Mouse (Mus musculus) left cerebral cortex, adult 9 months (tissue): ENCODE results near the gene Kcnt2.

Experiments used
- DNase-seq, 2 experiments: peaks; one replicate each; pipeline ENCODE4 v3.0.0; 2022; ENCODE audit warnings: low spot score in 2 of 2

Gene Kcnt2

GRCm38 (mm10) chr1:140373532-140373931 is 127.6 kb downstream of the Kcnt2 start:
- DNase-seq = no peak

GRCm38 (mm10) chr1:140378791-140379190 is 132.8 kb downstream of the Kcnt2 start:
- no peak for DNase-seq

GRCm38 (mm10) chr1:140379526-140379925 is 133.6 kb downstream of the Kcnt2 start:
- no peak for DNase-seq

- no peak for DNase-seq
Observed at GRCm38 (mm10) chr1:140381093-140381492, 135.1 kb downstream of the Kcnt2 start.

- DNase-seq = no peak
Observed at GRCm38 (mm10) chr1:140390301-140390700, 144.3 kb downstream of the Kcnt2 start.

- no peak for DNase-seq
Observed at GRCm38 (mm10) chr1:140397756-140398155, 151.8 kb downstream of the Kcnt2 start.

- no peak for DNase-seq
Observed at GRCm38 (mm10) chr1:140406631-140407288, 160.8 kb downstream of the Kcnt2 start.

- DNase-seq = no peak
Observed at GRCm38 (mm10) chr1:140415761-140416160, 169.8 kb downstream of the Kcnt2 start.

GRCm38 (mm10) chr1:140422954-140423353 is 177.0 kb downstream of the Kcnt2 start:
- DNase-seq = no peak

GRCm38 (mm10) chr1:140429284-140429850 is 183.4 kb downstream of the Kcnt2 start:
- DNase-seq = no peak

- no peak for DNase-seq
Observed at GRCm38 (mm10) chr1:140432039-140432438, 186.1 kb downstream of the Kcnt2 start.

- DNase-seq = no peak
Observed at GRCm38 (mm10) chr1:140434791-140435190, 188.8 kb downstream of the Kcnt2 start.

GRCm38 (mm10) chr1:140438176-140438575 is 192.2 kb downstream of the Kcnt2 start:
- no peak for DNase-seq

- no peak for DNase-seq
Observed at GRCm38 (mm10) chr1:140443904-140444303, 197.9 kb downstream of the Kcnt2 start.

- no peak for DNase-seq
Observed at GRCm38 (mm10) chr1:140444394-140444793, 198.4 kb downstream of the Kcnt2 start.

GRCm38 (mm10) chr1:140451461-140451860 is 205.5 kb downstream of the Kcnt2 start:
- no peak for DNase-seq

- DNase-seq = no peak
Observed at GRCm38 (mm10) chr1:140451924-140452323, 206.0 kb downstream of the Kcnt2 start.

GRCm38 (mm10) chr1:140455903-140456302 is 209.9 kb downstream of the Kcnt2 start:
- DNase-seq = no peak

- DNase-seq = no peak
Observed at GRCm38 (mm10) chr1:140456873-140457272, 210.9 kb downstream of the Kcnt2 start.

- DNase-seq = no peak
Observed at GRCm38 (mm10) chr1:140468315-140468714, 222.4 kb downstream of the Kcnt2 start.

- no peak for DNase-seq
Observed at GRCm38 (mm10) chr1:140469586-140469985, 223.6 kb downstream of the Kcnt2 start.

- DNase-seq = no peak
Observed at GRCm38 (mm10) chr1:140476921-140477320, 231.0 kb downstream of the Kcnt2 start.

GRCm38 (mm10) chr1:140484016-140484415 is 238.1 kb downstream of the Kcnt2 start:
- DNase-seq = no peak

- peak; percentile 73 to 74 for DNase-seq
Observed at GRCm38 (mm10) chr1:140489816-140490215, 243.9 kb downstream of the Kcnt2 start.
